Mouse (Mus musculus): ENCODE measurements around the gene Sdhaf2. TPM values are rescaled to one million over a fixed set of nuclear protein-coding genes. Genes with fewer than 3 reads are reported as not detected.

The Sdhaf2 gene
- total and polyA plus RNA-seq, 2 experiments from 2014 or later, result 56.1 to 66.2 TPM

DNA sequence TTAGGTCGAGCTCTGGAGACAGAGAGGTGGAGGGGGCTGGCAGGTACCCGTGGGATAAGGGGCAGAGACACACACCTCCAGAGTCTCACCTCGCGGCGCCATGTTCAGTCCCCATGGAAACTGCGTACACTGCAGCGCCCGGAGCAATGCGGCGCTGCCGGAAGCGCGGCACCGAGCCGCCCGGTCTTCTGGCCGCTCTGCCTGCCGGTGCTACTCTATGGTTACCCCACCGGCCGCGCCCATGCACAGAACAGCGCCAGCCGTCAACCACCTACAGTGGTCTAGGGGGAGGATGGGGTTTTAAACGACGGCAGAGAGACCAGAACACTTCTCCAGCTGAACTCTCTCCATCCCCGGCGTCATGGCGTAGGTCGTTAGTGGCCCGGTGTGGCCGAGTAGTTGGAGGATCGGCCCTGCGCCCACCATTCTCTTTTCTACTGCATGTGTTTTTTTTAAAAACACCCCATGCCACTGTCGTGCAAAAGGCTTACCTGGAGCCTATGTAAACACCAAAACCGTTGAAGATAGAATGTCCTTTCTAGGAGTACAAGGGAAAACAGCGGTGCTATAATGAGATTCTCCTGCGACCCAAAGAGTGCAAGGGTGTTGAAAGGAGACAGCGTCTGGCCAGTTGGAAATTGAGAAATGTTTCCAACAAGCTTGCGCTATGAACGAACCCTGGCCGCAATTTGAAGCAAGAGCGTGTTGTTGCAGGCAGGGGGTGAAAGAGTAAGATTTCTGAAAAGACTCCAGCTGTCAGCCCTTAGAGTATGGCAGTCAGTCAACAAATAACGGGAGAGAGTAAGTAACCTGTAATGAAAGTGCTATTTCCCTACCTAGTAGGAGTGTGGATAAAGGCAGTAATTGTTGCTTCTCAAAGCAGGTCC, 29.9 kb upstream of the Sdhaf2 start, which contains the start of gene Tmem216:
Tmem216 (minus strand) TSS at position 615 of the 887 bp plus-strand sequence.
- Histone ChIP-seq H3K27me3 (ENCODE audit: control insufficient read depth, insufficient read depth, low read length) (no peaks in the 10 kb centered on the region), H3K36me3 (replicated peaks; ENCODE audit: control insufficient read depth, insufficient read depth, low read length) (peaks cover 11% of the 10 kb centered on the region), H3K9ac (replicated peaks; ENCODE audit: low read depth, low read length) (peak within 1 kb of the TSS; percentile 60), H3K9me3 (replicated peaks; ENCODE audit: control insufficient read depth, low read length) (no peaks in the 10 kb centered on the region), H3K4me3 (ENCODE audit: low read depth, low read length) (peak within 1 kb of the TSS; percentile 61), H3K4me2 (ENCODE audit: low read depth, low read length) (peak within 1 kb of the TSS; percentile 67), H3K4me1 (ENCODE audit: control insufficient read depth, insufficient read depth) (0 out of 2 replicates have a peak, but pooled peaks cover 9% of the 10 kb centered on the region), H3K27ac (ENCODE audit: low read depth) (peak within 1 kb of the TSS; percentile 74)
- ATAC-seq (ENCODE audit: insufficient read depth, low read depth), result peak; percentile 99
- no peak for TF ChIP-seq CTCF (IDR thresholded peaks at IDR 0.05; ENCODE audit: low read depth)
- no peak for TF ChIP-seq EP300 (IDR thresholded peaks at IDR 0.05; ENCODE audit: low read depth)
- DNase-seq (ENCODE audit: low spot score), result peak; percentile 69
- WGBS, result under 1% methylated on average over 43 of the region's 43 CpGs

DNA sequence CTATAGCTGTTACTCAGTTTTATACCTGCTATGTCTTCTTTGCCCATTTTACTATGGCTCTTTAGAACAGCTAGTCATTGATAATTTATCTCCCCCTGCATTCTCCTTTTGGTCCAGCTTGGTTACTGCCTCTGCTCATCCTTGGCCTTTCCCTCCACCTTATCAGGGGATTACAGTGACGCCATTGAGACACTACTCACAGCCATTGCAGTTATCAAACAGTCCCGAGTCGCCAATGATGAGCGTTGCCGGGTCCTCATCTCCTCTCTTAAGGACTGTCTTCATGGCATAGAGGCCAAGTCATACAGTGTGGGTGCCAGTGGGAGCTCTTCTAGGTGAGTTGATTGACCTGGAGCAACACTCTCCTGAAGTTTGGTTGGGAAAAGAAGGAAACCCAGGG, 13.5 kb upstream of the Sdhaf2 start:
- Histone ChIP-seq H3K4me1 (ENCODE audit: control insufficient read depth, insufficient read depth) (no peaks in the 10 kb centered on the region), H3K9me3 (replicated peaks; ENCODE audit: control insufficient read depth, low read length) (no peaks in the 10 kb centered on the region), H3K36me3 (replicated peaks; ENCODE audit: control insufficient read depth, insufficient read depth, low read length) (peaks cover 89% of the 10 kb centered on the region), H3K27me3 (ENCODE audit: control insufficient read depth, insufficient read depth, low read length) (no peaks in the 10 kb centered on the region), H3K4me2 (ENCODE audit: low read depth, low read length) (no peak overlapping the region), H3K27ac (ENCODE audit: low read depth) (no peak overlapping the region), H3K9ac (replicated peaks; ENCODE audit: low read depth, low read length) (no peak overlapping the region), H3K4me3 (ENCODE audit: low read depth, low read length) (no peak overlapping the region)
- ATAC-seq (ENCODE audit: insufficient read depth, low read depth), result no peak
- TF ChIP-seq EP300 (IDR thresholded peaks at IDR 0.05; ENCODE audit: low read depth), result no peak
- no peak for TF ChIP-seq CTCF (IDR thresholded peaks at IDR 0.05; ENCODE audit: low read depth)
- no peak for DNase-seq (ENCODE audit: low spot score)
- 82% methylated on average over 5 of the region's 5 CpGs for WGBS

DNA sequence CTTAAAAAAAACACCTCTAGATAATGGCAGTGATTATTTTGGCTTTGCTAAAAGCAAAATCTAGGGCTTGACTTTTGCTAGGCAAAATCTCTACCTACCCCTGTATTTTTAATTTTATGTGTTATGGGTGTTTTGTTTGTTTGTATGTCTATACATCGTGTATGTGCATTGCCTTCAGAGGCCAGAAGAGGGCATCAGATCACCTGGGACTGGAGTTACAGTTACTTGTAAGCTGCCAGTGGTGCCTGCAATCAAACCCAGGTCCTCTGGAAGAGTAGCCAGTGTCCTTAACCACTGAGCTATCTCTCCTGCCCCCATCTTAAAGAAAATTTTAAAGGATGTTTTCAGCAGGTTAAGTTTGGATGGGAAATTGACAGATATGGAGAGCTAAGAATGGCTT, 4.1 kb upstream of the Sdhaf2 start:
- Histone ChIP-seq H3K4me2 (ENCODE audit: low read depth, low read length) (no peak overlapping the region), H3K27me3 (ENCODE audit: control insufficient read depth, insufficient read depth, low read length) (no peaks in the 10 kb centered on the region), H3K9me3 (replicated peaks; ENCODE audit: control insufficient read depth, low read length) (no peaks in the 10 kb centered on the region), H3K9ac (replicated peaks; ENCODE audit: low read depth, low read length) (no peak overlapping the region), H3K36me3 (replicated peaks; ENCODE audit: control insufficient read depth, insufficient read depth, low read length) (peaks cover 50% of the 10 kb centered on the region), H3K27ac (ENCODE audit: low read depth) (no peak overlapping the region), H3K4me3 (ENCODE audit: low read depth, low read length) (no peak overlapping the region), H3K4me1 (ENCODE audit: control insufficient read depth, insufficient read depth) (peaks cover 11% of the 10 kb centered on the region; the same call in 1 of the 2 replicates)
- DNase-seq (ENCODE audit: low spot score) (no peak), ATAC-seq (ENCODE audit: insufficient read depth, low read depth) (no peak)
- WGBS, result 93% methylated on average over 1 of the region's 1 CpGs
- TF ChIP-seq EP300 (IDR thresholded peaks at IDR 0.05; ENCODE audit: low read depth) (no peak), CTCF (IDR thresholded peaks at IDR 0.05; ENCODE audit: low read depth) (peak; percentile 13; the same call in 1 of the 2 replicates)

DNA sequence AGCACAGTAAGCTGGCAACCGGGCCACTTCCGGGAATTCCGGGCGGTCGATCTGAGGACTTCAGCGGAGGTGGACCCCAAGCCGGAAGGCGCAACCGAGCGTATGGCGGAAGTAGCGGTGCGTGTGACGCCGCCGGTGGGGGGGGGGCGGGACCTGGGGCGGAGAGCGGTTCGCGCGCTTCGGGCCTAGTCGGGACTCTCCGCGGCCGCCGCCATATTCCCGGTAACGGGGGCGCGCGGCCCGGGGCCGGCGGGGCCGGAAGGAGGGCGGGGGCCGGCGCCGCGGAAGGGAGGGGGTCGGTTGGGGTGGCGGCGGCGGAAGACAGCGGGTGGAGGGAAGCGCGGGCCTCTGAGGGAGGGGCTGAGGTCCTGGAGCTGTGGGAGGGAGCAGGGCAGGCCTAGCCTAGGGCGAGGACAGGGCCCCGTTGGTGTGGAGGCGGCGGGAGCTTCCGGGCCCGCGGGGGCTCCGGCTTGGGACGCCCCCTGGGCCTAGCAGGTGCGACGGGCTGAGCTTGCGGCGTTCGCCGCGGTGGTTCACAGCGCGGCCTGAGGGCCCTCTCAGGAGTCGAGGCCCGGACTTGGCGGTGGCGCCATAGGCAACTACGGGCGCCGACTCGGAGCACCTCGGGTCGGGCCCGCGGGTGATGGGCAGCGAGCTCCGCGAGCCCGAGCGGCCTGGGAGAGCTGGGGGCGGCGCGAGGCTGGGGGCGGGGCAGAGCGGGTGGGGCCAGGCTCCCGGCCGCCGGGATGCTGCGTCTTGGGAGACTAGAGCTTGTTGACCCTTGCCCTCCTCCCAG, 638 bp downstream of the Sdhaf2 start, which contains the start of gene Cpsf7:
Cpsf7 (plus strand) TSS at position 161 of the 796 bp plus-strand sequence.
- H3K27ac ChIP-seq (ENCODE audit: low read depth), result peak within 1 kb of the TSS; percentile 99
- no peak for TF ChIP-seq CTCF (IDR thresholded peaks at IDR 0.05; ENCODE audit: low read depth)
- TF ChIP-seq EP300 (IDR thresholded peaks at IDR 0.05; ENCODE audit: low read depth), result peak; percentile 2; the same call in 1 of the 2 replicates
- peaks cover 16% of the 10 kb centered on the region for H3K4me1 ChIP-seq (ENCODE audit: control insufficient read depth, insufficient read depth)
- DNase-seq (ENCODE audit: low spot score) (peak; percentile 92), ATAC-seq (ENCODE audit: insufficient read depth, low read depth) (peak; percentile 93)
- 1% methylated on average over 69 of the region's 93 CpGs for WGBS
- peak within 1 kb of the TSS; percentile 82 for H3K4me3 ChIP-seq (ENCODE audit: low read depth, low read length)
- peak within 1 kb of the TSS; percentile 74 for H3K4me2 ChIP-seq (ENCODE audit: low read depth, low read length)
- H3K27me3 ChIP-seq (ENCODE audit: control insufficient read depth, insufficient read depth, low read length), result no peaks in the 10 kb centered on the region
- H3K9ac ChIP-seq (replicated peaks; ENCODE audit: low read depth, low read length), result peak within 1 kb of the TSS; percentile 98
- H3K36me3 ChIP-seq (replicated peaks; ENCODE audit: control insufficient read depth, insufficient read depth, low read length), result 0 out of 2 replicates have a peak, but pooled peaks cover 9% of the 10 kb centered on the region
- no peaks in the 10 kb centered on the region for H3K9me3 ChIP-seq (replicated peaks; ENCODE audit: control insufficient read depth, low read length)

DNA sequence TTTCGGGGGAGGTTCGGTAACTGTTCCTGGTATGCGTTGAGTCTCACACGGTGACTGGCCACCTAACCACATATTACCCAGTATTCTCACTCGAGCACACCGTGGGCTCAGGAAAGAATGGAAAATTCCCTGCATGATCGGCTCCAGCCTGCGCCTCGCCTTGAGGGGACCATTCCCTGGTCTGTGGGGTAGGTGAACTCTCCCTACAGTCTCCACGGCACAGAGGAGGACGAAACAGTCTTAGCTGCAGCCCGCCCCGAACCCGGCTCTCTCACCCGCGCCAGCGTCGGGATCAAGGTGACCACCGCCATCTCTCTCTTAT, 1.2 kb downstream of the Sdhaf2 start:
- no peak for ATAC-seq (ENCODE audit: insufficient read depth, low read depth)
- Histone ChIP-seq H3K4me1 (ENCODE audit: control insufficient read depth, insufficient read depth) (peaks cover 16% of the 10 kb centered on the region), H3K9ac (replicated peaks; ENCODE audit: low read depth, low read length) (peak overlapping the region; percentile 98), H3K36me3 (replicated peaks; ENCODE audit: control insufficient read depth, insufficient read depth, low read length) (0 out of 2 replicates have a peak, but pooled peaks cover 7% of the 10 kb centered on the region), H3K4me2 (ENCODE audit: low read depth, low read length) (peak overlapping the region; percentile 74), H3K27ac (ENCODE audit: low read depth) (peak overlapping the region; percentile 99), H3K9me3 (replicated peaks; ENCODE audit: control insufficient read depth, low read length) (no peaks in the 10 kb centered on the region), H3K4me3 (ENCODE audit: low read depth, low read length) (peak overlapping the region; percentile 82), H3K27me3 (ENCODE audit: control insufficient read depth, insufficient read depth, low read length) (no peaks in the 10 kb centered on the region)
- no peak for TF ChIP-seq CTCF (IDR thresholded peaks at IDR 0.05; ENCODE audit: low read depth)
- no peak for TF ChIP-seq EP300 (IDR thresholded peaks at IDR 0.05; ENCODE audit: low read depth)
- peak; percentile 20 for DNase-seq (ENCODE audit: low spot score)
- WGBS, result 1% methylated on average over 19 of the region's 19 CpGs

All from heart, postnatal 0 days (tissue).